Mouse (Mus musculus): ENCODE data around the gene Plek. TPM values are rescaled to one million over a fixed set of nuclear protein-coding genes. Genes with fewer than 3 reads are reported as not detected.

The Plek gene
- polyA plus RNA-seq, 1 experiment = not detected

- TF ChIP-seq EP300 (IDR thresholded peaks at IDR 0.05; ENCODE audit: insufficient read depth, low read depth, low read length) (no peak), CTCF (IDR thresholded peaks at IDR 0.05; ENCODE audit: low read depth, low read length) (no peak), POLR2A (IDR thresholded peaks at IDR 0.05; ENCODE audit: insufficient read depth, low read length) (no peak)
- H3K9ac ChIP-seq (ENCODE audit: low read depth, poor library complexity, severe bottlenecking) = peak overlapping the region; percentile 54
- no peaks in the 10 kb centered on the region for H3K36me3 ChIP-seq (ENCODE audit: control insufficient read depth, insufficient read depth, low read length, poor library complexity, severe bottlenecking)
- no peaks in the 10 kb centered on the region; the same call in 1 of the 2 replicates for H3K9me3 ChIP-seq (replicated peaks; ENCODE audit: control insufficient read depth, insufficient read depth, low read length, poor library complexity, severe bottlenecking)
- no peaks in the 10 kb centered on the region for H3K4me1 ChIP-seq (ENCODE audit: control insufficient read depth, insufficient read depth, low read length)
- H3K4me3 ChIP-seq (ENCODE audit: low read depth, low read length) = peak overlapping the region; percentile 79
- no peaks in the 10 kb centered on the region for H3K27me3 ChIP-seq (ENCODE audit: control insufficient read depth, insufficient read depth, low read length, poor library complexity, severe bottlenecking)
- no peak overlapping the region for H3K27ac ChIP-seq (ENCODE audit: insufficient read depth, low read length)
Measured at GRCm38 (mm10) chr11:16950226-16950975, 101.8 kb downstream of the Plek start.

GRCm38 (mm10) chr11:16948756-16949155 lies 103.4 kb downstream of the Plek start:
- no peak overlapping the region for H3K27ac ChIP-seq (ENCODE audit: insufficient read depth, low read length)

DNA sequence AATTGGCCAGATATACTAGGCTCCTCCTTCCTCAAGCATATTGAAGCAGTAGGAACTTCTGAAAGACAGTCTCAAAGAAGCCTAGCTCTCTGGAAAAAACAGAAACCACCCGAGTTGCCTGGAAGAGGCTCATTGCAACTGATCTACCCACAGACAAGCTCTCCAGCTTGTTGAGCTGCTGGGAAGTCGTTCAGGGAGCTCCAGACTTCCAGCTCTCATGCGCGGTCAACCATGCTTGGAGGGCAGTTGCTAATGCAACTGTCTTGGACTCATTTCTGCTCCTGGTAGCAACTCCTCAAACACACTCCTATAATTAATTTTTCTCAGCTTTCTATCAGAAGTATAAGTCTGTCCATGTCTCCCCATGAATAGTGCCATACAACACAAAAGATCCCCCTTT lies 109.2 kb downstream of the Plek start:
- no peaks in the 10 kb centered on the region for H3K27me3 ChIP-seq (ENCODE audit: control insufficient read depth, insufficient read depth, low read length, poor library complexity, severe bottlenecking)
- H3K27ac ChIP-seq (ENCODE audit: insufficient read depth, low read length) = no peak overlapping the region
- no peaks in the 10 kb centered on the region for H3K9me3 ChIP-seq (replicated peaks; ENCODE audit: control insufficient read depth, insufficient read depth, low read length, poor library complexity, severe bottlenecking)
- H3K4me3 ChIP-seq (ENCODE audit: low read depth, low read length) = no peak overlapping the region
- no peak overlapping the region for H3K9ac ChIP-seq (ENCODE audit: low read depth, poor library complexity, severe bottlenecking)
- H3K4me1 ChIP-seq (ENCODE audit: control insufficient read depth, insufficient read depth, low read length) = no peaks in the 10 kb centered on the region
- TF ChIP-seq CTCF (IDR thresholded peaks at IDR 0.05; ENCODE audit: low read depth, low read length) = no peak
- TF ChIP-seq POLR2A (IDR thresholded peaks at IDR 0.05; ENCODE audit: insufficient read depth, low read length) = no peak
- H3K36me3 ChIP-seq (ENCODE audit: control insufficient read depth, insufficient read depth, low read length, poor library complexity, severe bottlenecking) = no peaks in the 10 kb centered on the region

More at GRCm38 (mm10) chr11:16948756-16949155, 103.4 kb downstream of the Plek start:
- Histone ChIP-seq H3K36me3 (ENCODE audit: control insufficient read depth, insufficient read depth, low read length, poor library complexity, severe bottlenecking) (no peaks in the 10 kb centered on the region), H3K4me3 (ENCODE audit: low read depth, low read length) (no peak overlapping the region), H3K9me3 (replicated peaks; ENCODE audit: control insufficient read depth, insufficient read depth, low read length, poor library complexity, severe bottlenecking) (no peaks in the 10 kb centered on the region; the same call in 1 of the 2 replicates), H3K9ac (ENCODE audit: low read depth, poor library complexity, severe bottlenecking) (no peak overlapping the region), H3K27me3 (ENCODE audit: control insufficient read depth, insufficient read depth, low read length, poor library complexity, severe bottlenecking) (no peaks in the 10 kb centered on the region), H3K4me1 (ENCODE audit: control insufficient read depth, insufficient read depth, low read length) (no peaks in the 10 kb centered on the region)
- TF ChIP-seq CTCF (IDR thresholded peaks at IDR 0.05; ENCODE audit: low read depth, low read length) = no peak
- no peak for TF ChIP-seq POLR2A (IDR thresholded peaks at IDR 0.05; ENCODE audit: insufficient read depth, low read length)
- no peak for TF ChIP-seq EP300 (IDR thresholded peaks at IDR 0.05; ENCODE audit: insufficient read depth, low read depth, low read length)

GRCm38 (mm10) chr11:16941973-16942452 lies 110.2 kb downstream of the Plek start:
- Histone ChIP-seq H3K9ac (ENCODE audit: low read depth, poor library complexity, severe bottlenecking) (no peak overlapping the region), H3K4me3 (ENCODE audit: low read depth, low read length) (no peak overlapping the region), H3K9me3 (replicated peaks; ENCODE audit: control insufficient read depth, insufficient read depth, low read length, poor library complexity, severe bottlenecking) (no peaks in the 10 kb centered on the region), H3K36me3 (ENCODE audit: control insufficient read depth, insufficient read depth, low read length, poor library complexity, severe bottlenecking) (no peaks in the 10 kb centered on the region), H3K4me1 (ENCODE audit: control insufficient read depth, insufficient read depth, low read length) (no peaks in the 10 kb centered on the region), H3K27me3 (ENCODE audit: control insufficient read depth, insufficient read depth, low read length, poor library complexity, severe bottlenecking) (no peaks in the 10 kb centered on the region), H3K27ac (ENCODE audit: insufficient read depth, low read length) (no peak overlapping the region)
- no peak for TF ChIP-seq EP300 (IDR thresholded peaks at IDR 0.05; ENCODE audit: insufficient read depth, low read depth, low read length)
- TF ChIP-seq POLR2A (IDR thresholded peaks at IDR 0.05; ENCODE audit: insufficient read depth, low read length) = no peak
- no peak for TF ChIP-seq CTCF (IDR thresholded peaks at IDR 0.05; ENCODE audit: low read depth, low read length)

DNA sequence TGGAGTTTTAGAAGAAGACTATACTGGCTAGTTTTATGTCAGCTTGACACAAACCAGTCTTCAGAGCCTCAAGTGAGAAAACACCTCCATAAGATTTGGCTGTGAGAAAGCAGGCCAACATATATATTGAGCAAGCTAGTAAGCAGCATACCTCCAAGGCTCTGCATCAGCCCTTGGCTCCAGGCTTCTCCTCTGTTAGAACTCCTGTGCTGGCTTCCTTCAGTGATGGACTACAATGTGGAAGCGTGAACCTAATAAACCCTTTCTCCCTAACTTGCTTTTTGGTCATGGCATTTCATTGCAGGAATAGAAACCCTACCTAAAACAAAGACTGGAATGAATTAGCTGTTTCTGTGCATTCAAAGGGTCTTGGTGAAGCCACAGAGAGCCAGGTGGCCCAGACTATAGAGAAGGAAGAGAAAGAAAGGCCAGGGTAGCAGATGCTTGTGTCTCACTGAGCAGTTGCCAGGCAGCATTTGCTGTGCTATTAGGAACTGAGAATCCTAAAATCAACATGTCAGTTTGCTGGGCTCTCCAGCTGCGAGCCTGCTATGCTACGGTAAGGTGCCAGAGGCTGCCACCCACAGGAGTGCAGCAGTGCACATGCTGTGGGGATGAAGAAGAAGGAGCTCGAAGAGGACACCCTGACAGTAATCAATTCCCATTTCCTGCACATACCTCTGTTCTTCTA lies 110.9 kb downstream of the Plek start:
- Histone ChIP-seq H3K4me1 (ENCODE audit: control insufficient read depth, insufficient read depth, low read length) (no peaks in the 10 kb centered on the region), H3K27ac (ENCODE audit: insufficient read depth, low read length) (no peak overlapping the region), H3K9ac (ENCODE audit: low read depth, poor library complexity, severe bottlenecking) (no peak overlapping the region), H3K9me3 (replicated peaks; ENCODE audit: control insufficient read depth, insufficient read depth, low read length, poor library complexity, severe bottlenecking) (no peaks in the 10 kb centered on the region; the same call in 1 of the 2 replicates), H3K36me3 (ENCODE audit: control insufficient read depth, insufficient read depth, low read length, poor library complexity, severe bottlenecking) (no peaks in the 10 kb centered on the region), H3K4me3 (ENCODE audit: low read depth, low read length) (no peak overlapping the region), H3K27me3 (ENCODE audit: control insufficient read depth, insufficient read depth, low read length, poor library complexity, severe bottlenecking) (no peaks in the 10 kb centered on the region)
- TF ChIP-seq CTCF (IDR thresholded peaks at IDR 0.05; ENCODE audit: low read depth, low read length) = no peak
- no peak for TF ChIP-seq POLR2A (IDR thresholded peaks at IDR 0.05; ENCODE audit: insufficient read depth, low read length)
- TF ChIP-seq EP300 (IDR thresholded peaks at IDR 0.05; ENCODE audit: insufficient read depth, low read depth, low read length) = no peak
